Mouse (Mus musculus) MEL (cell line): ENCODE measurements around the gene Ebf3.

Experiments
- CTCF ChIP-seq, 3 experiments: IDR thresholded peaks in 2 of 3; conservative IDR thresholded peaks in 1 of 3; 2 replicates each; pipeline ENCODE4 v1.5.1; 2011 to 2012; ENCODE audit warnings: low read length in 3 of 3, low read depth in 2 of 3, mild to moderate bottlenecking in 2 of 3, improper control_type of control experiment in 1 of 3, inconsistent platforms in 1 of 3, mixed read lengths in 1 of 3, moderate library complexity in 1 of 3; ENCODE audit not compliant: control insufficient read depth in 1 of 3, insufficient read depth in 1 of 3, poor library complexity in 1 of 3, severe bottlenecking in 1 of 3
- E2F4 ChIP-seq: IDR thresholded peaks from 2 replicates; pipeline ENCODE4 v1.6.1; 2011; ENCODE audit warnings: low read depth, low read length, improper control_type of control experiment, borderline replicate concordance
- EP300 ChIP-seq, 2 experiments: IDR thresholded peaks; 2 replicates each; pipeline ENCODE4 v1.6.1; 2011; ENCODE audit warnings: improper control_type of control experiment in 2 of 2, low read length in 2 of 2, low read depth in 1 of 2, mild to moderate bottlenecking in 1 of 2
- MXI1 ChIP-seq: IDR thresholded peaks from 2 replicates; pipeline ENCODE4 v1.6.1; 2011; ENCODE audit warnings: mild to moderate bottlenecking, low read depth, low read length, improper control_type of control experiment
- POLR2A ChIP-seq, 2 experiments: IDR thresholded peaks; 2 replicates each; pipeline ENCODE4 v1.6.1; 2011 to 2012; ENCODE audit warnings: low read length in 2 of 2, mild to moderate bottlenecking in 2 of 2, control low read depth in 1 of 2, improper control_type of control experiment in 1 of 2, low read depth in 1 of 2, moderate library complexity in 1 of 2; ENCODE audit not compliant: control insufficient read depth in 1 of 2, insufficient read depth in 1 of 2, poor library complexity in 1 of 2
- POLR2AphosphoS2 ChIP-seq: IDR thresholded peaks from 2 replicates; pipeline ENCODE4 v1.6.1; 2011; ENCODE audit warnings: low read length, improper control_type of control experiment
- RAD21 ChIP-seq: IDR thresholded peaks from 2 replicates; pipeline ENCODE4 v1.6.1; 2011; ENCODE audit warnings: mild to moderate bottlenecking, low read depth, low read length, improper control_type of control experiment
- ZNF384 ChIP-seq: IDR thresholded peaks from 2 replicates; pipeline ENCODE4 v1.6.1; 2012; ENCODE audit warnings: low read depth, mild to moderate bottlenecking, inconsistent platforms, low read length, improper control_type of control experiment

DNA sequence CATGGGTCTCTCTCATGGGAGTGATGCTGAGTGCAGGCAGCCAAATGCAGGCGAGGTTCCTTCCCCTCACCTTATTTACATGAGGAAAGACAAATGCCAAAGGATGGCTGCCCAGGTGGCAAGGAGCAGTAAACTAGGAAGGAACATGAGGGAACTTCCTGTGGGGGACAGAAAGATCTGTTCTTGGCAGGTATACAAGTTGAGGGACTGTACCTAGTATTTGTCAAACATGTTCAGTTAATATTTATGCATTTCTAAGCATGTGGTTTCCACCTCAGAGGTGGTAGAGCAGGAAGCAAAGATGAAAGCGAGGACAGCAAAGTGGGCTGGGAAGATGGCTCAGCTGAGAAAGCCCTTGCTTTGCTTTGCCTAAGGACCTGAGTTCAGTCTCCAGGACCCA lies 159.6 kb downstream of the Ebf3 start:
- TF ChIP-seq ZNF384 (no peak), E2F4 (no peak), CTCF (IDR thresholded peaks at IDR 0.05 in 2 of 3, conservative IDR thresholded peaks at IDR 0.05 in 1 of 3; ENCODE audit: control insufficient read depth in 1 of 3, insufficient read depth in 1 of 3, low read depth in 2 of 3, low read length in 3 of 3, poor library complexity in 1 of 3, severe bottlenecking in 1 of 3) (no peak), RAD21 (no peak), POLR2A (IDR thresholded peaks at IDR 0.05; ENCODE audit: control insufficient read depth in 1 of 2, insufficient read depth in 1 of 2, low read depth in 1 of 2, low read length in 2 of 2, poor library complexity in 1 of 2) (no peak), MXI1 (no peak), POLR2AphosphoS2 (no peak), EP300 (IDR thresholded peaks at IDR 0.05; ENCODE audit: low read depth in 1 of 2, low read length in 2 of 2) (no peak)
